ENCODE assay signal across 9 mouse cellular contexts in the genomic region with DNA sequence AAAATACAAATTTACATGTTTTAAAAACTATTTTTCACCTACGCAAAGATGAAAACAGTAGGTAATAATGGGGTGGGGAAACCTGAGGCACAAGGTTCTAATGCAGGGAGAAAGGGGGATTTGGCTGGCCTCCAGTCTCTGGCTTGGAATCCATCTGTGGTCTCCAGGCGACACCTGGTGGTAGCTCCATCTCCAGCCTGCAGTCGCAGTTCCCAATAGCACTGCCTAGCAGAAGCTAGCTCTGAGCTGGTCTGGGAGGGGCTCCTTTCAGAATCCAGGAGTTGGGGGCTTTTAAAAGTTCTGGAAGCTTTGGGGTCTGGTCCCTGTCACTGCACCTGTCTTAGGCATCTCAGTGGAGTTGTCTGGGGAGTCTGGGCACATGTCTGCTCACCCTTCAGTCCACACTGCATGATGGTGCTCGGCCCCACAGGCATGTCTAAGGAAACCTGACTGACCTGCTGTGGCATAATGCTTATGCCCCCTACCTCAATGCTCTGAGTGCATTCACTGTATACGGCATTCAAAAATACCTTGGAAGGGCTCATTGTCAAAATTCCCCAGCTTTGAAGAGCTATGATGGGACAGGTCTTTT. TPM values are rescaled to one million over a fixed set of nuclear protein-coding genes. Genes with fewer than 3 reads are reported as not detected.
A peak's percentile ranks its signal among the peaks of the same experiment; 100 is the strongest.
DNase-seq lines count a peak whose midpoint lies in the region; ATAC-seq and TF ChIP-seq lines count a peak whose summit lies in the region.
"Had no signal": no experiment of that assay in that cellular context is flagged by ENCODE, and none has a peak within 500 bp of the region (broad histone marks: within the 10 kb centered on the region; RNA-seq: fewer than 3 reads in every experiment).

No protein-coding gene starts in this region.

- H3K4me1 ChIP-seq in heart, embryonic 10.5 days = peaks cover 9% of the 10 kb centered on the region; the same call in 1 of the 2 replicates
- no peaks in the 10 kb centered on the region for H3K4me1 ChIP-seq in liver, postnatal 0 days (ENCODE audit: insufficient read depth)
- no peaks in the 10 kb centered on the region for H3K4me1 ChIP-seq in olfactory bulb, adult 2 months (ENCODE audit: control insufficient read depth, insufficient read depth, low read length)

- WGBS in heart, embryonic 10.5 days = 39% methylated on average over 5 of the region's 5 CpGs
- 38% methylated on average over 5 of the region's 5 CpGs for WGBS in liver, postnatal 0 days (ENCODE audit: insufficient replicate concordance)
- WGBS in olfactory bulb, adult 2 months = 39% methylated on average over 5 of the region's 5 CpGs

- no peaks in the 10 kb centered on the region for H3K9me3 ChIP-seq in heart, embryonic 10.5 days
- no peaks in the 10 kb centered on the region for H3K9me3 ChIP-seq in liver, postnatal 0 days (ENCODE audit: low read length)

- no peak overlapping the region for H3K4me3 ChIP-seq in heart, embryonic 10.5 days
- H3K4me3 ChIP-seq in liver, postnatal 0 days (ENCODE audit: low read depth, low read length) = no peak overlapping the region
- no peak overlapping the region for H3K4me3 ChIP-seq in olfactory bulb, adult 2 months (ENCODE audit: insufficient read depth, low read depth, low read length)

- H3K27ac ChIP-seq in heart, embryonic 10.5 days = no peak overlapping the region
- H3K27ac ChIP-seq in liver, postnatal 0 days (ENCODE audit: low read depth) = no peak overlapping the region
- H3K27ac ChIP-seq in olfactory bulb, adult 2 months (ENCODE audit: insufficient read depth, low read depth, low read length) = no peak overlapping the region

- DNase-seq in heart, adult 8-10 months (ENCODE audit: low spot score) = peak; percentile 44
- no peak for DNase-seq in heart, embryonic 10.5 days (ENCODE audit: low spot score)
- peak; percentile 26 for DNase-seq in cerebellum, adult 9-10 months
- DNase-seq in frontal cortex, postnatal 10 days (ENCODE audit: low spot score in 2 of 2) = peak; percentile 52 to 81
- peak; percentile 61 to 87 for DNase-seq in kidney, postnatal 36 days
- peak; percentile 66 for DNase-seq in liver, postnatal 0 days
- peak; percentile 39 to 76 for DNase-seq in thymus, postnatal 10 days (ENCODE audit: low spot score in 2 of 2)

- peak; percentile 81 for TF ChIP-seq CTCF in liver, postnatal 0 days (IDR thresholded peaks at IDR 0.05; ENCODE audit: low read depth)
- peak; percentile 96 for TF ChIP-seq CTCF in olfactory bulb, adult 2 months (IDR thresholded peaks at IDR 0.05; ENCODE audit: insufficient read depth, low read depth, low read length)

- H3K36me3 ChIP-seq in heart, embryonic 10.5 days = no peaks in the 10 kb centered on the region
- no peaks in the 10 kb centered on the region for H3K36me3 ChIP-seq in liver, postnatal 0 days (replicated peaks; ENCODE audit: insufficient read depth, low read length)

- no peaks in the 10 kb centered on the region; the same call in 1 of the 2 replicates for H3K27me3 ChIP-seq in heart, embryonic 10.5 days (ENCODE audit: insufficient read depth, poor library complexity, severe bottlenecking)
- H3K27me3 ChIP-seq in liver, postnatal 0 days (ENCODE audit: insufficient read depth, low read length) = no peaks in the 10 kb centered on the region

- no peak for TF ChIP-seq EP300 in liver, postnatal 0 days (IDR thresholded peaks at IDR 0.05; ENCODE audit: low read depth)

- TF ChIP-seq POLR2A in olfactory bulb, adult 2 months (IDR thresholded peaks at IDR 0.05; ENCODE audit: insufficient read depth, low read depth, low read length) = no peak

- no peak overlapping the region for H3K9ac ChIP-seq in liver, postnatal 0 days (replicated peaks)

- no peak overlapping the region for H3K4me2 ChIP-seq in liver, postnatal 0 days (ENCODE audit: low read depth, low read length)

- no peak; the same call in 1 of the 2 replicates for ATAC-seq in liver, postnatal 0 days

RNA-seq across cellular contexts. Expression of a gene that starts 16.2 kb away (rescaled TPM):
- not detected for total RNA-seq in heart, adult 8-10 months (2022)
- not detected in 2 replicates for polyA plus RNA-seq in heart, embryonic 10.5 days (2016; fragmentation: Nextera tagmentation; extraction: Ambion mirVana)
- not detected in 2 replicates for polyA plus RNA-seq in liver, postnatal 0 days (2015; fragmentation: Nextera tagmentation; extraction: Ambion mirVana)
- polyA plus RNA-seq in olfactory bulb, adult 2 months (2012; ENCODE audit: insufficient read depth, insufficient read length, low replicate concordance, missing spikeins) = not detected in 2 replicates
- polyA plus RNA-seq: lung, embryonic 16.5 days had no signal

RNA-seq across cellular contexts. Expression of a gene that starts 39.6 kb away (rescaled TPM):
- total RNA-seq in heart, adult 8-10 months (2022) = not detected
- polyA plus RNA-seq in heart, embryonic 10.5 days (2016; fragmentation: Nextera tagmentation; extraction: Ambion mirVana) = not detected in 2 replicates
- not detected in 2 replicates for polyA plus RNA-seq in liver, postnatal 0 days (2015; fragmentation: Nextera tagmentation; extraction: Ambion mirVana)
- not detected in 2 replicates for polyA plus RNA-seq in olfactory bulb, adult 2 months (2012; ENCODE audit: insufficient read depth, insufficient read length, low replicate concordance, missing spikeins)
- polyA plus RNA-seq: lung, embryonic 16.5 days had no signal
